Mouse (Mus musculus): ENCODE measurements around the gene Immp1l. TPM values are rescaled to one million over a fixed set of nuclear protein-coding genes. Genes with fewer than 3 reads are reported as not detected.

The Immp1l gene
- 106 TPM in 2 replicates for polyA plus RNA-seq (2015; fragmentation: Nextera tagmentation; extraction: Ambion mirVana)

DNA sequence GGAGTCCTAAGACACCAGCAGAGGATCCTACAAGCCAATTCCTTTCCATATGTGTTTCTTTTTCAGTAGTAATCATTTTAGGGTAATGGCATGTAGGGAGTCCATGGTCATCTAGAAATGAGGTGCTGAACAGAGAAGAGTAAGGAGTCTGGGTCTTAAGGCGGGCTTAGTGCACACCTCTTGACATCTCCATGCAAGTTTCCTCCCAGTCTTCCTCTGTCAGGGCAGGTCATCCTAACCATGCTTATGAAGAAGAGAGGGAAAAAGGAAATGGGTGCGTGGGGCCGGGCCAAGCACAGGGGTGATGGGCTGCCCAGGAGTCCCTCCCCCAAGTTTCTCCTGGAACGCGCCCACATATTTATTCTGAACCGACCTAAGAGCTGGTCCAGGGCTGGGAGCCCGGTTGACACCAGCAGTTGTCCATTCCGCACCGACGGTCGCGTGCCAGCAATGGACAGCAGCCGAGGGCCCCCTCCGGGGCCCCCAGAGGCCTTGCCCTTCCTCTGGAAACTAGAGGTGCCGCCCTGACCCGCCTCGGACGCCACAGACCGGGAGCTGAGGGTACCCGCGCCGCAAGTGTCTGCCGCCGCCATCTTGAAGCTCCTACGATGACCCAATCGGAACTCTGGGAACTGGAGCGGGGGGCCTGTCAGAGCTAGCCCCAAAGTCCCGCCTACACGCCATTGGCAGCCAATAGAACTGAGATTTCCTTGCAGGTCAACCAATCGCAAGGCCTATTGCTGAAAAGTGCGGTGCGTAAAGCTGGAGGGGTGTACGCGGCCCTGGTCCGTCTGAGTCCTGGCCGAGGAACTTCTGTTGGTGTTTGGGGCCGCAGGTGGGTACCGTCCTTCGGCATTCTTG is at the start of gene Immp1l, which contains the start of gene Elp4:
Gene Immp1l (plus strand): TSS at position 743 of the 861 bp plus-strand sequence.
Gene Elp4 (minus strand): TSS at position 669 of the 861 bp plus-strand sequence.
- Histone ChIP-seq H3K9me3 (ENCODE audit: control insufficient read depth, low read length) (no peaks in the 10 kb centered on the region), H3K36me3 (ENCODE audit: control insufficient read depth, insufficient read depth, low read length) (no peaks in the 10 kb centered on the region), H3K27ac (ENCODE audit: low read depth, low read length) (peak within 1 kb of the TSS; percentile 80), H3K4me1 (ENCODE audit: control insufficient read depth, insufficient read depth, low read depth, low read length) (peaks cover 5% of the 10 kb centered on the region; the same call in 1 of the 2 replicates), H3K9ac (ENCODE audit: low read depth, low read length) (peak within 1 kb of the TSS; percentile 90), H3K4me3 (ENCODE audit: low read length) (peak within 1 kb of the TSS; percentile 92), H3K27me3 (replicated peaks; ENCODE audit: control insufficient read depth, insufficient read depth, low read length) (no peaks in the 10 kb centered on the region), H3K4me2 (ENCODE audit: low read length) (peak within 1 kb of the TSS; percentile 88)
- peak; percentile 100 for ATAC-seq
- under 1% methylated on average over 39 of the region's 39 CpGs for WGBS

DNA sequence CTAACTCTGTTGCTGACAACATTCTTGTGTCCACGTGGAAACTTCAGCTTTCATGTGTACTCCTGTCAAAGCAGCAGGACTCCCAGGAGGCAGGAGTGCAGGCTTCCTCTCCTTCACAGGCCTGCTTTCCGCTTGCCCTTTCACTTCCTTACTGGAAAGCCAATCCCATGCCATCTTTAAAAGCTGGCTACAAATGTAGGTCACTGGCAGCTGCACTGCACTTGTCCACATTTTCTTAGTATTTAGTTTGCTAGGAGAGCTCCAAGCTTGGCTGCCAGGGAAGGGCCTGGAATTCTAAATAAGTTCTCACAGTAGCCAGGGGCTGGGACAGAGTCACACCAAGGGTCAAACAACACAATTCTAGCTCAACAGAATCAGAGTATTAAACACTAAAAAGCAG is 49.7 kb upstream of the Immp1l start:
- no peaks in the 10 kb centered on the region for H3K9me3 ChIP-seq (ENCODE audit: control insufficient read depth, low read length)
- no peak overlapping the region for H3K4me2 ChIP-seq (ENCODE audit: low read length)
- WGBS = 56% methylated on average over 2 of the region's 2 CpGs
- H3K4me3 ChIP-seq (ENCODE audit: low read length) = no peak overlapping the region
- H3K27ac ChIP-seq (ENCODE audit: low read depth, low read length) = 0 out of 2 replicates have a peak overlapping the region, but pooled peaks have one; percentile 3
- H3K27me3 ChIP-seq (replicated peaks; ENCODE audit: control insufficient read depth, insufficient read depth, low read length) = no peaks in the 10 kb centered on the region
- no peaks in the 10 kb centered on the region for H3K36me3 ChIP-seq (ENCODE audit: control insufficient read depth, insufficient read depth, low read length)
- no peak overlapping the region for H3K9ac ChIP-seq (ENCODE audit: low read depth, low read length)
- peak; percentile 91 for ATAC-seq
- no peaks in the 10 kb centered on the region for H3K4me1 ChIP-seq (ENCODE audit: control insufficient read depth, insufficient read depth, low read depth, low read length)

DNA sequence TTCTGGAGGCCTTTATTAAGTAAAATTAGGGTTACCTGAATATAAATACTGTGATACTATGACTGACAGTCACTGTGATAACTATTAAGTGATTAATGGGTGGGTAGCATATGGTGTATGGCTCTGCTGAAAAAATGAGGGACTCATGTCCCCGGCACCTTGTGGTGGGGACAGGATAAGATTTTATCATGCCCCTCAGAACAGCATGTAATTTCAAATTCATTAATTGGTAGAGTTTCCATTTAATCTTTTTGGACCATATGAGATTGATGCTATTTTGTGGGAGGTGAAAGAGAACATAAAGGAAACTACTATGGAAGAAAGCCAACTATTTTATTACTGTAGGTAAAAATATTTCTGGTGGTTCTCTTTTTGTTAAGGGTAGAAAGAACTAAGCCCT is 31.0 kb upstream of the Immp1l start:
- Histone ChIP-seq H3K36me3 (ENCODE audit: control insufficient read depth, insufficient read depth, low read length) (0 out of 2 replicates have a peak, but pooled peaks cover 2% of the 10 kb centered on the region), H3K27me3 (replicated peaks; ENCODE audit: control insufficient read depth, insufficient read depth, low read length) (no peaks in the 10 kb centered on the region), H3K27ac (ENCODE audit: low read depth, low read length) (no peak overlapping the region), H3K4me3 (ENCODE audit: low read length) (no peak overlapping the region), H3K9ac (ENCODE audit: low read depth, low read length) (no peak overlapping the region), H3K4me2 (ENCODE audit: low read length) (no peak overlapping the region), H3K9me3 (ENCODE audit: control insufficient read depth, low read length) (peaks cover 3% of the 10 kb centered on the region; the same call in 1 of the 2 replicates), H3K4me1 (ENCODE audit: control insufficient read depth, insufficient read depth, low read depth, low read length) (no peaks in the 10 kb centered on the region)
- 81% methylated on average over 1 of the region's 1 CpGs for WGBS
- ATAC-seq = no peak

DNA sequence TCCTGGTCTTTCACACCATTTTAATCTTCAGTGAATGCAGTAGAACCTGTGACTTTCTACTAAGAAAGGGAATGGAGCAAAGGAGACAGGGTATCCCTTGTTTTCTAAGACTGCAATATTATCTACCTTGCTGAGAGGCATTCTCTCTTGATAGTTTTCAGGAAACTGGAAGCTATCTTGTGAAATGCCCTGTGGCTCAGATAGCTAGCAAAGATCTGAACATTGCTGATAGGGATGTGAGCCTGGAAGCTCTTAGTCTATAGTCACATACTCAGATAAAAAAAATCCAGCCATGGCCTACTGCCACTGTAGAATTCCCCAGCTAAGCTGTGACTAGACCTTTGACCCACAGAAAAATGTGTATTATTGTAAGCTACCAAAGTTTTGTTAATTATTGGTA is 13.6 kb upstream of the Immp1l start:
- no peak overlapping the region for H3K4me3 ChIP-seq (ENCODE audit: low read length)
- no peak overlapping the region for H3K4me2 ChIP-seq (ENCODE audit: low read length)
- no peak overlapping the region for H3K9ac ChIP-seq (ENCODE audit: low read depth, low read length)
- peaks cover 12% of the 10 kb centered on the region for H3K36me3 ChIP-seq (ENCODE audit: control insufficient read depth, insufficient read depth, low read length)
- no peaks in the 10 kb centered on the region for H3K27me3 ChIP-seq (replicated peaks; ENCODE audit: control insufficient read depth, insufficient read depth, low read length)
- H3K9me3 ChIP-seq (ENCODE audit: control insufficient read depth, low read length) = no peaks in the 10 kb centered on the region
- H3K27ac ChIP-seq (ENCODE audit: low read depth, low read length) = no peak overlapping the region
- no peaks in the 10 kb centered on the region for H3K4me1 ChIP-seq (ENCODE audit: control insufficient read depth, insufficient read depth, low read depth, low read length)
- ATAC-seq = no peak

DNA sequence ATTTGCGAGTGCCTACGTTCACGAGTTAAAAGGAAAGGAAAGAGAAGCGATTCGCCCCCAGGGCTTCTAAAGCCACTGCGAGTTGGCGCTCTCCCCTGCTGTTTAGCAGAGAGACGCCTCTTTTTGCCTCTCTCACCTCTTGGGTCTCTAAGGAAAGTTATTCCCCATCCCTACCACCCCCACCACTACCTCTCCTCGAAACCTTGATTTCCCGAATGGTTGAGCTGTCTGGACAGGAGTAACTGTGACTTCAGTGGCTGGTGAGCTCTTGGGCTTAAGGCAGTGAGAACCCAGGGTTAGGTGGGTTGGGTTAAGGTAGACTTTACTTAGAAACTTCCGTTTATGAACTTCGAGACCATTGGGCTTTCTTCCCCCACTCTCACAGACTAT is 314 bp downstream of the Immp1l start:
- Histone ChIP-seq H3K4me2 (ENCODE audit: low read length) (peak overlapping the region; percentile 81), H3K27me3 (replicated peaks; ENCODE audit: control insufficient read depth, insufficient read depth, low read length) (no peaks in the 10 kb centered on the region), H3K36me3 (ENCODE audit: control insufficient read depth, insufficient read depth, low read length) (no peaks in the 10 kb centered on the region), H3K4me3 (ENCODE audit: low read length) (peak overlapping the region; percentile 92), H3K9me3 (ENCODE audit: control insufficient read depth, low read length) (no peaks in the 10 kb centered on the region), H3K27ac (ENCODE audit: low read depth, low read length) (no peak overlapping the region), H3K4me1 (ENCODE audit: control insufficient read depth, insufficient read depth, low read depth, low read length) (peaks cover 5% of the 10 kb centered on the region; the same call in 1 of the 2 replicates), H3K9ac (ENCODE audit: low read depth, low read length) (peak overlapping the region; percentile 73)
- WGBS = under 1% methylated on average over 12 of the region's 12 CpGs
- peak; percentile 52 for ATAC-seq

DNA sequence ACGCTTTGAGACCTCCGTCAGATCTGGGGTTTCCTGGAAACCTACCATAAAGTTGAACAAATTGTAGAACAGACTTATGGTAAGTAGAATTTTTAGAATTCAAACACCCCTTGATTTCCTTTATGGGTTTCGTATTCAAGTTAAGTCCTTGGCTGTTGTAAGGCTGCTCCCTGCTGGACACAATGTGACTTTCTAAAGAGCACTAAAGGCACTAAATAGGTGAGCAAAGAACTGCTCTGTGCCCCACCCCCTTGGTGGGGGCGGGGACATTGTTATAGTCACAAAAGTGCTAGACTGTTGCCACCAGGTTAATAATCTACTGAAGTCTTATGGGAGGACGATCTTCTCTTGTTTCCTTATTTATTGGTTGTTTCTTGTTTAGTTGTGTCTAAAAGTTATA is 3.9 kb downstream of the Immp1l start:
- 0 out of 2 replicates have a peak, but pooled peaks cover 3% of the 10 kb centered on the region for H3K36me3 ChIP-seq (ENCODE audit: control insufficient read depth, insufficient read depth, low read length)
- no peak overlapping the region for H3K4me3 ChIP-seq (ENCODE audit: low read length)
- ATAC-seq = no peak
- peaks cover 5% of the 10 kb centered on the region; the same call in 1 of the 2 replicates for H3K4me1 ChIP-seq (ENCODE audit: control insufficient read depth, insufficient read depth, low read depth, low read length)
- H3K9ac ChIP-seq (ENCODE audit: low read depth, low read length) = no peak overlapping the region
- H3K27ac ChIP-seq (ENCODE audit: low read depth, low read length) = no peak overlapping the region
- H3K4me2 ChIP-seq (ENCODE audit: low read length) = no peak overlapping the region
- 83% methylated on average over 5 of the region's 5 CpGs for WGBS
- H3K27me3 ChIP-seq (replicated peaks; ENCODE audit: control insufficient read depth, insufficient read depth, low read length) = no peaks in the 10 kb centered on the region
- H3K9me3 ChIP-seq (ENCODE audit: control insufficient read depth, low read length) = no peaks in the 10 kb centered on the region

DNA sequence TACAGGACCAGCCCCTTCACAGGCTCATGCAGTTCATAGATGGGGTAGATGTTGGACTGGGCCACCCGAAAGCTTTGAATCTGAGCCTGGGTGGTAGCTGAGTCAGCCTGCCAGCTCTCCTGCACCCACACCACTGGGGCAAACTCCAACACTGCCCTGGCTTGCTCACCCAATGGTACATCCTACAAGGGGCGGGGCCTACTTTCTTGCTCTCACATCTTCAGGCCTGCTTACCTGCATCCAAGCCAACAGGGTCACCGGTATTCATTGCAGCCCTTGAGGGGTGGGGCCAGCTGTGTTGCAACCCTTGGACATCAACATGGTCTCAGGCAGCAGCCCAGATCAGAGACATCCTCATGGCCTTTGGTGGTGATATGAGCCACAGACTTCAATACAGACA is 6.2 kb downstream of the Immp1l start:
- Histone ChIP-seq H3K27ac (ENCODE audit: low read depth, low read length) (no peak overlapping the region), H3K27me3 (replicated peaks; ENCODE audit: control insufficient read depth, insufficient read depth, low read length) (no peaks in the 10 kb centered on the region), H3K4me1 (ENCODE audit: control insufficient read depth, insufficient read depth, low read depth, low read length) (no peaks in the 10 kb centered on the region), H3K4me2 (ENCODE audit: low read length) (no peak overlapping the region), H3K36me3 (ENCODE audit: control insufficient read depth, insufficient read depth, low read length) (0 out of 2 replicates have a peak, but pooled peaks cover 3% of the 10 kb centered on the region), H3K9ac (ENCODE audit: low read depth, low read length) (no peak overlapping the region), H3K9me3 (ENCODE audit: control insufficient read depth, low read length) (no peaks in the 10 kb centered on the region), H3K4me3 (ENCODE audit: low read length) (no peak overlapping the region)
- no peak for ATAC-seq
- WGBS = 93% methylated on average over 3 of the region's 3 CpGs

DNA sequence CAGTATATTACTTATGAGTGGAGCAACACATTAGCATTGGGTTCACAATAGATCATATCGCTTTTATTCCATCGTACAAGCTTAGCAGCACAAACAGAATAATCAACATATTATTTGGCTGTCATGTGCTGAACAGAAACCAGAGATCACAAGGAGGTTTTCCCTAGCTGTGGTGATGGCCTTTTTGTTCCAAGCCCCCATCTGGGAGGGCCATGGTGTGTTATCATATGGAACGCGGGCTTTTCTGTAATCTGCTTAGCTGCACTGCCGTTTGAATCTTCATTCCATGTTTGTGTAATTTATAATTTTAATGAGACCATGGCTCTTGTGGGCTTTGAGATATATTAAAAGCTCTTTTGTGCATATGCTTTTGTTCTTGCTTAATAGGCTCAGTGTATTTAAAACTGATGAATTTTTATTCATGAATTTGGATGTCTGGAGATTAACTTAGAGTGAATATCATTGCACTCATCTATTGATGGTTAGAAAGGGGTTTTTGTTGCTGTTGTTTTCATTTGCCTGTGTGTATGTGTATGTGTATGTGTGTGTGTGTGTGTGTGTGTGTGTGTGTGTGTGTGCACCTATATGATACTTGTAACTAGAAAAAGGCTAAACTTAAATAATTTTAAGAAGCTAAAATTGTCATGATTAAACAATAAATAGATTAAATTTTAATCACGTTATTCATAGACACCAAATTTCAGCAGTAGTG is 9.4 kb downstream of the Immp1l start:
- H3K4me1 ChIP-seq (ENCODE audit: control insufficient read depth, insufficient read depth, low read depth, low read length) = no peaks in the 10 kb centered on the region
- WGBS = 35% methylated on average over 6 of the region's 6 CpGs
- H3K36me3 ChIP-seq (ENCODE audit: control insufficient read depth, insufficient read depth, low read length) = 0 out of 2 replicates have a peak, but pooled peaks cover 3% of the 10 kb centered on the region
- H3K4me3 ChIP-seq (ENCODE audit: low read length) = no peak overlapping the region
- H3K4me2 ChIP-seq (ENCODE audit: low read length) = peak overlapping the region; percentile 19; the same call in 1 of the 2 replicates
- H3K9ac ChIP-seq (ENCODE audit: low read depth, low read length) = no peak overlapping the region
- peak; percentile 77 for ATAC-seq
- no peaks in the 10 kb centered on the region for H3K9me3 ChIP-seq (ENCODE audit: control insufficient read depth, low read length)
- H3K27me3 ChIP-seq (replicated peaks; ENCODE audit: control insufficient read depth, insufficient read depth, low read length) = no peaks in the 10 kb centered on the region
- no peak overlapping the region for H3K27ac ChIP-seq (ENCODE audit: low read depth, low read length)

DNA sequence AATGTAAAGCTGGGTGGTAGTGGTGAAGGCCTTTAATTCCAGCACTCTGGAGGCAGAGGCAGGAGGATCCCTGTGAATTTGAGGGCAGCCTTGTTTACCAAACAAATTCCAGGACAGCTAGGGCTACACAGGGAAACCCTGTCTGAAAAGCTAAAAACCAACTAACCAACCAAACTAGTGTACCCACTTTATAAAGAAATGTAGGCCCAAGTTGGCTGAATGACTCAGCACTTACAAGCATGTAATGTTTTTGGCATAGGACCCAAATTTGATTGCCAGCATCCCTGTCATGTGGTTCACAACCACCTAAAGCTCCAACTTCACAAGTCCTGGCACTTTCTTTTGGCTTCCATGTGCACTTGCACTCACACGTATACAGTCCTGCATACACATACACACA is 12.2 kb downstream of the Immp1l start:
- H3K4me3 ChIP-seq (ENCODE audit: low read length) = no peak overlapping the region
- no peak for ATAC-seq
- H3K9me3 ChIP-seq (ENCODE audit: control insufficient read depth, low read length) = no peaks in the 10 kb centered on the region
- H3K27me3 ChIP-seq (replicated peaks; ENCODE audit: control insufficient read depth, insufficient read depth, low read length) = no peaks in the 10 kb centered on the region
- H3K36me3 ChIP-seq (ENCODE audit: control insufficient read depth, insufficient read depth, low read length) = no peaks in the 10 kb centered on the region
- H3K27ac ChIP-seq (ENCODE audit: low read depth, low read length) = no peak overlapping the region
- no peak overlapping the region for H3K4me2 ChIP-seq (ENCODE audit: low read length)
- no peak overlapping the region for H3K9ac ChIP-seq (ENCODE audit: low read depth, low read length)
- 87% methylated on average over 1 of the region's 1 CpGs for WGBS
- no peaks in the 10 kb centered on the region for H3K4me1 ChIP-seq (ENCODE audit: control insufficient read depth, insufficient read depth, low read depth, low read length)
